ENCODE assay signal across 8 mouse cellular contexts in the genomic region with DNA sequence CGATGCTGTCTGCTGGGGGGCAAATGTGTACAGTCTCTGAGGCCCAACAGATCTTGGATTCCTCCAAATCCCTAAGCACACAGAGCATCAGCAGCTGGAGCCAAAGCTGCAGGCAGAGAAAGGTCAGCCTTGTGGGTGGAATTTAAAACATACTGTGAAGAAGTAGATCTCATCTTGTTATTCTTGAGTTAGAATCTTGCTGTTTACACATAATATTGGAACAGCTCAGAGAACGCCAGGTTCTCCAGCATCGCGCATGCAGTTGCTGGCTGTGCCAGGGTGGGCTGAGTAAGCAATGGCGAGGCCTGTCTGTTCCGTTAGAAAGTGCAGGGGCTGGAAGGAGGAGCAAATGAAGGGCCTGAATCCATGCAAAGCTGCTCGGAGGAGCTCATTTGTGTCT. TPM values are rescaled to one million over a fixed set of nuclear protein-coding genes. Genes with fewer than 3 reads are reported as not detected.
DNase-seq lines count a peak whose midpoint lies in the region; ATAC-seq and TF ChIP-seq lines count a peak whose summit lies in the region.
"Had no signal": no experiment of that assay in that cellular context is flagged by ENCODE, and none has a peak within 500 bp of the region (broad histone marks: within the 10 kb centered on the region; RNA-seq: fewer than 3 reads in every experiment).

No protein-coding gene starts in this region.

- peaks cover 37% of the 10 kb centered on the region for H3K4me1 ChIP-seq in embryonic facial prominence, embryonic 15.5 days
- H3K4me1 ChIP-seq in lung, postnatal 0 days (ENCODE audit: insufficient read depth, low read depth, low read length) = 0 out of 2 replicates have a peak, but pooled peaks cover 2% of the 10 kb centered on the region
- H3K4me1 ChIP-seq in hindbrain, embryonic 13.5 days (replicated peaks) = no peaks in the 10 kb centered on the region

- H3K4me3 ChIP-seq in embryonic facial prominence, embryonic 15.5 days (replicated peaks) = no peak overlapping the region
- no peak overlapping the region for H3K4me3 ChIP-seq in lung, postnatal 0 days (ENCODE audit: low read depth, low read length)
- H3K4me3 ChIP-seq in hindbrain, embryonic 13.5 days = no peak overlapping the region

- WGBS in embryonic facial prominence, embryonic 15.5 days = 39% methylated on average over 7 of the region's 7 CpGs
- WGBS in lung, postnatal 0 days = 54% methylated on average over 7 of the region's 7 CpGs
- WGBS in hindbrain, embryonic 13.5 days = 83% methylated on average over 7 of the region's 7 CpGs

- H3K4me2 ChIP-seq in embryonic facial prominence, embryonic 15.5 days (replicated peaks) = no peak overlapping the region
- H3K4me2 ChIP-seq in lung, postnatal 0 days (replicated peaks; ENCODE audit: low read depth, low read length) = no peak overlapping the region
- no peak overlapping the region for H3K4me2 ChIP-seq in hindbrain, embryonic 13.5 days

- H3K27me3 ChIP-seq in embryonic facial prominence, embryonic 15.5 days = no peaks in the 10 kb centered on the region
- H3K27me3 ChIP-seq in lung, postnatal 0 days (replicated peaks; ENCODE audit: insufficient read depth, low read length) = no peaks in the 10 kb centered on the region
- H3K27me3 ChIP-seq in hindbrain, embryonic 13.5 days = no peaks in the 10 kb centered on the region

- peak overlapping the region; percentile 86 for H3K27ac ChIP-seq in embryonic facial prominence, embryonic 15.5 days (replicated peaks)
- peak overlapping the region; percentile 57 for H3K27ac ChIP-seq in lung, postnatal 0 days (ENCODE audit: low read length)
- no peak overlapping the region for H3K27ac ChIP-seq in hindbrain, embryonic 13.5 days

- no peak overlapping the region for H3K9ac ChIP-seq in embryonic facial prominence, embryonic 15.5 days
- H3K9ac ChIP-seq in lung, postnatal 0 days (replicated peaks; ENCODE audit: low read depth) = no peak overlapping the region
- no peak overlapping the region for H3K9ac ChIP-seq in hindbrain, embryonic 13.5 days

- no peaks in the 10 kb centered on the region for H3K9me3 ChIP-seq in embryonic facial prominence, embryonic 15.5 days (replicated peaks)
- no peaks in the 10 kb centered on the region for H3K9me3 ChIP-seq in lung, postnatal 0 days (ENCODE audit: low read length)
- H3K9me3 ChIP-seq in hindbrain, embryonic 13.5 days = no peaks in the 10 kb centered on the region

- no peak for ATAC-seq in embryonic facial prominence, embryonic 15.5 days (ENCODE audit: insufficient number of reproducible peaks, low FRiP score, low TSS enrichment, low read depth)
- ATAC-seq in lung, postnatal 0 days = peak; percentile 16
- ATAC-seq in monocyte, adult 5-6 weeks (replicated peaks; ENCODE audit: insufficient number of reproducible peaks, low FRiP score, low TSS enrichment, poor library complexity, severe bottlenecking) = no peak
- ATAC-seq in hindbrain, embryonic 13.5 days (ENCODE audit: low FRiP score) = no peak

- peak; percentile 50; the same call in 1 of the 2 replicates for TF ChIP-seq EP300 in lung, postnatal 0 days (IDR thresholded peaks at IDR 0.05)

- no peaks in the 10 kb centered on the region for H3K36me3 ChIP-seq in embryonic facial prominence, embryonic 15.5 days
- H3K36me3 ChIP-seq in lung, postnatal 0 days (ENCODE audit: insufficient read depth, low read length) = no peaks in the 10 kb centered on the region
- H3K36me3 ChIP-seq in hindbrain, embryonic 13.5 days = no peaks in the 10 kb centered on the region

- no peak; the same call in 1 of the 2 replicates for TF ChIP-seq CTCF in lung, postnatal 0 days (IDR thresholded peaks at IDR 0.05)

- peak; percentile 50 for DNase-seq in layer of hippocampus, adult 11-12 months (ENCODE audit: low spot score)
- DNase-seq in layer of hippocampus, postnatal 25 days (ENCODE audit: extremely low spot score in 1 of 2, low spot score in 1 of 2) = no peak
- DNase-seq in brain, adult 2 months (ENCODE audit: low read depth, low spot score) = peak; percentile 73
- peak; percentile 68 for DNase-seq in lung, postnatal 0 days (ENCODE audit: low spot score)
- DNase-seq: adrenal gland, postnatal 25 days had no signal

RNA-seq across cellular contexts. Expression of a gene that starts 11.7 kb away (rescaled TPM):
- total RNA-seq in layer of hippocampus, postnatal 25 days (2021) = 1 to 10 TPM; 2.0 to 2.5 TPM
- 47.8 and 50.7 TPM in 2 replicates for polyA plus RNA-seq in embryonic facial prominence, embryonic 15.5 days (2015; fragmentation: Nextera tagmentation; extraction: Ambion mirVana)
- 18.3 TPM in 2 replicates for polyA plus RNA-seq in lung, postnatal 0 days (2015; fragmentation: Nextera tagmentation; extraction: Ambion mirVana)
- total RNA-seq in monocyte, adult 5-6 weeks (2017) = not detected in 3 replicates
- polyA plus RNA-seq in hindbrain, embryonic 13.5 days (2015; fragmentation: Nextera tagmentation; extraction: Ambion mirVana) = 1.5 and 2.2 TPM in 2 replicates

RNA-seq across cellular contexts. Expression of a gene that starts 29.2 kb away (rescaled TPM):
- 100 to 1,000 TPM; 273 to 300 TPM for total RNA-seq in layer of hippocampus, postnatal 25 days (2021)
- 6.5 and 6.9 TPM in 2 replicates for polyA plus RNA-seq in embryonic facial prominence, embryonic 15.5 days (2015; fragmentation: Nextera tagmentation; extraction: Ambion mirVana)
- 0.94 and 1.3 TPM in 2 replicates for polyA plus RNA-seq in lung, postnatal 0 days (2015; fragmentation: Nextera tagmentation; extraction: Ambion mirVana)
- total RNA-seq in monocyte, adult 5-6 weeks (2017) = 3.8 to 29.8 TPM (median 13.9 TPM) in 3 replicates
- polyA plus RNA-seq in hindbrain, embryonic 13.5 days (2015; fragmentation: Nextera tagmentation; extraction: Ambion mirVana) = 0.53 and 0.87 TPM in 2 replicates

RNA-seq across cellular contexts. Expression of a gene that starts 39.7 kb away (rescaled TPM):
- total RNA-seq in layer of hippocampus, postnatal 25 days (2021) = under 1 TPM; 0.17 to 0.23 TPM
- 14.3 and 18.6 TPM in 2 replicates for polyA plus RNA-seq in embryonic facial prominence, embryonic 15.5 days (2015; fragmentation: Nextera tagmentation; extraction: Ambion mirVana)
- 98.1 and 104 TPM in 2 replicates for polyA plus RNA-seq in lung, postnatal 0 days (2015; fragmentation: Nextera tagmentation; extraction: Ambion mirVana)
- total RNA-seq in monocyte, adult 5-6 weeks (2017) = not detected in 3 replicates
- 0.35 TPM in 1 of 2 replicates, not detected in the other for polyA plus RNA-seq in hindbrain, embryonic 13.5 days (2015; fragmentation: Nextera tagmentation; extraction: Ambion mirVana)

RNA-seq across cellular contexts. Expression of a gene that starts 44.2 kb away (rescaled TPM):
- total RNA-seq in layer of hippocampus, postnatal 25 days (2021) = 100 to 1,000 TPM; 378 to 449 TPM
- polyA plus RNA-seq in embryonic facial prominence, embryonic 15.5 days (2015; fragmentation: Nextera tagmentation; extraction: Ambion mirVana) = 1,311 and 1,540 TPM in 2 replicates
- 1,019 and 1,086 TPM in 2 replicates for polyA plus RNA-seq in lung, postnatal 0 days (2015; fragmentation: Nextera tagmentation; extraction: Ambion mirVana)
- total RNA-seq in monocyte, adult 5-6 weeks (2017) = 1,374 to 1,974 TPM (median 1,861 TPM) in 3 replicates
- polyA plus RNA-seq in hindbrain, embryonic 13.5 days (2015; fragmentation: Nextera tagmentation; extraction: Ambion mirVana) = 766 and 789 TPM in 2 replicates

Comparison
In these comparisons a context has a peak if more than half of its experiments do, and no peak if none do; other contexts are left out.
1. DNase-seq: peak in layer of hippocampus, adult 11-12 months (single experiment), brain, adult 2 months (single experiment) and lung, postnatal 0 days (single experiment); none in layer of hippocampus, postnatal 25 days (0 of 2).
2. RNA of a gene that starts 39.7 kb away (polyA plus RNA-seq): 98.1 to 104 TPM in lung, postnatal 0 days and 14.3 to 18.6 TPM in embryonic facial prominence, embryonic 15.5 days; 0.35 TPM in hindbrain, embryonic 13.5 days; every median in the first group is over 10 times any median in the second.